Mouse (Mus musculus) hindbrain, embryonic 16.5 days (tissue): ENCODE results near the gene AU022252. TPM values are rescaled to one million over a fixed set of nuclear protein-coding genes. Genes with fewer than 3 reads are reported as not detected.

Experiments used
- ATAC-seq: fragments of 200-750 bp; cut with Nextera tagmentation; 2 replicates; pipeline ENCODE4 v1.8.0; 2017; ENCODE audit warnings: moderate TSS enrichment, moderate library complexity
- H3K27ac ChIP-seq: fragments of 300-500 bp; sonication (generic); 2 replicates; pipeline ENCODE4 v1.5.1; 2014; ENCODE audit warnings: low read depth, mild to moderate bottlenecking, control low read depth, low read length, moderate library complexity
- H3K27me3 ChIP-seq: fragments of 300-500 bp; sonication (generic); replicated peaks from 2 replicates; pipeline ENCODE4 v1.6.1; 2014; ENCODE audit warnings: low read length; ENCODE audit not compliant: control insufficient read depth, insufficient read depth
- H3K36me3 ChIP-seq: fragments of 300-500 bp; sonication (generic); 2 replicates; pipeline ENCODE4 v1.6.1; 2014; ENCODE audit warnings: mild to moderate bottlenecking, low read length, moderate library complexity, mixed read lengths; ENCODE audit not compliant: control insufficient read depth, insufficient read depth
- H3K4me1 ChIP-seq: fragments of 300-500 bp; sonication (generic); 2 replicates; pipeline ENCODE4 v1.6.1; 2014; ENCODE audit warnings: low read depth, low read length; ENCODE audit not compliant: control insufficient read depth, insufficient read depth
- H3K4me2 ChIP-seq: fragments of 300-500 bp; sonication (generic); 2 replicates; pipeline ENCODE4 v1.6.1; 2014; ENCODE audit warnings: mild to moderate bottlenecking, low read length, control low read depth, moderate library complexity
- H3K4me3 ChIP-seq: fragments of 300-500 bp; sonication (generic); 2 replicates; pipeline ENCODE4 v1.5.1; 2014; ENCODE audit warnings: mild to moderate bottlenecking, low read length, control low read depth, moderate library complexity
- H3K9ac ChIP-seq: fragments of 300-500 bp; sonication (generic); 2 replicates; pipeline ENCODE4 v1.6.1; 2014; ENCODE audit warnings: low read depth, mild to moderate bottlenecking, control low read depth, low read length, moderate library complexity
- H3K9me3 ChIP-seq: fragments of 300-500 bp; sonication (generic); 2 replicates; pipeline ENCODE4 v1.6.1; 2014; ENCODE audit warnings: mild to moderate bottlenecking, low read length, moderate library complexity; ENCODE audit not compliant: control insufficient read depth
- WGBS: fragments of 180-500 bp; shearing (Covaris S2); extraction: QIAGEN DNeasy Blood & Tissue Kit; methylation state at CpG from one replicate; pipeline ENCODE4 v1.1.7; 2014; 5-methylcytosine and 5-hydroxymethylcytosine counted together
- polyA plus RNA-seq: library from polyadenylated mRNA; unstranded; fragments of >200 nt; fragmentation: Nextera tagmentation; extraction: Ambion mirVana; gene quantifications from 2 replicates; pipeline ENCODE4 v1.2.1, GENCODE M21; 2015

AU022252 gene
- polyA plus RNA-seq, 1 experiment from 2014 or later = 23.3 TPM

- ATAC-seq = no peak
- Histone ChIP-seq H3K9me3 (no peaks in the 10 kb centered on the region), H3K27me3 (no peaks in the 10 kb centered on the region), H3K27ac (no peak overlapping the region), H3K36me3 (no peaks in the 10 kb centered on the region), H3K4me2 (no peak overlapping the region), H3K9ac (no peak overlapping the region), H3K4me1 (no peaks in the 10 kb centered on the region), H3K4me3 (no peak overlapping the region)
- 92% methylated on average over 9 of the region's 9 CpGs for WGBS
Observed at GRCm38 (mm10) chr4:119181456-119181855, 51.1 kb downstream of the AU022252 start.

GRCm38 (mm10) chr4:119180133-119180707 is 52.3 kb downstream of the AU022252 start:
- H3K4me3 ChIP-seq = no peak overlapping the region
- H3K36me3 ChIP-seq = no peaks in the 10 kb centered on the region
- no peak overlapping the region for H3K27ac ChIP-seq
- no peaks in the 10 kb centered on the region for H3K4me1 ChIP-seq
- no peak overlapping the region for H3K4me2 ChIP-seq
- WGBS = 53% methylated on average over 4 of the region's 4 CpGs
- no peaks in the 10 kb centered on the region for H3K9me3 ChIP-seq
- H3K9ac ChIP-seq = no peak overlapping the region
- H3K27me3 ChIP-seq = no peaks in the 10 kb centered on the region
- ATAC-seq = no peak

- H3K27me3 ChIP-seq = no peaks in the 10 kb centered on the region
- WGBS = 78% methylated on average over 18 of the region's 18 CpGs
- H3K9me3 ChIP-seq = no peaks in the 10 kb centered on the region
- no peak overlapping the region for H3K4me3 ChIP-seq
- H3K36me3 ChIP-seq = no peaks in the 10 kb centered on the region
- H3K4me2 ChIP-seq = no peak overlapping the region
- ATAC-seq = no peak
- peaks cover 5% of the 10 kb centered on the region for H3K4me1 ChIP-seq
- no peak overlapping the region for H3K9ac ChIP-seq
- H3K27ac ChIP-seq = no peak overlapping the region
Observed at GRCm38 (mm10) chr4:119178331-119178730, 54.2 kb downstream of the AU022252 start.

GRCm38 (mm10) chr4:119177702-119178101 is 54.8 kb downstream of the AU022252 start:
- H3K4me3 ChIP-seq = no peak overlapping the region
- peaks cover 11% of the 10 kb centered on the region for H3K4me1 ChIP-seq
- WGBS = 78% methylated on average over 5 of the region's 5 CpGs
- H3K4me2 ChIP-seq = no peak overlapping the region
- H3K27ac ChIP-seq = no peak overlapping the region
- H3K36me3 ChIP-seq = no peaks in the 10 kb centered on the region
- H3K27me3 ChIP-seq = no peaks in the 10 kb centered on the region
- no peak overlapping the region for H3K9ac ChIP-seq
- H3K9me3 ChIP-seq = no peaks in the 10 kb centered on the region
- ATAC-seq = no peak

- peak within 1 kb of the TSS; percentile 62 for H3K4me3 ChIP-seq
- under 1% methylated on average over 40 of the region's 40 CpGs for WGBS
- no peaks in the 10 kb centered on the region for H3K9me3 ChIP-seq
- ATAC-seq = peak; percentile 100
- H3K4me1 ChIP-seq = peaks cover 13% of the 10 kb centered on the region
- peak within 1 kb of the TSS; percentile 83 for H3K9ac ChIP-seq
- no peaks in the 10 kb centered on the region; the same call in 1 of the 2 replicates for H3K36me3 ChIP-seq
- no peaks in the 10 kb centered on the region for H3K27me3 ChIP-seq
- peak within 1 kb of the TSS; percentile 84 for H3K4me2 ChIP-seq
- H3K27ac ChIP-seq = peak within 1 kb of the TSS; percentile 74
Observed at GRCm38 (mm10) chr4:119173851-119174453, 58.6 kb downstream of the AU022252 start, which contains the start of gene Zfp691. TSS of gene Zfp691 (minus strand) at chr4:119174195.

GRCm38 (mm10) chr4:119172919-119173650 is 59.4 kb downstream of the AU022252 start:
- H3K27me3 ChIP-seq = no peaks in the 10 kb centered on the region
- no peak for ATAC-seq
- H3K27ac ChIP-seq = peak overlapping the region; percentile 74
- no peaks in the 10 kb centered on the region for H3K9me3 ChIP-seq
- 38% methylated on average over 18 of the region's 18 CpGs for WGBS
- H3K36me3 ChIP-seq = no peaks in the 10 kb centered on the region; the same call in 1 of the 2 replicates
- H3K9ac ChIP-seq = peak overlapping the region; percentile 83
- H3K4me3 ChIP-seq = peak overlapping the region; percentile 62
- peak overlapping the region; percentile 84 for H3K4me2 ChIP-seq
- H3K4me1 ChIP-seq = peaks cover 13% of the 10 kb centered on the region

GRCm38 (mm10) chr4:119167663-119168062 is 64.8 kb downstream of the AU022252 start:
- ATAC-seq = peak; percentile 53; the same call in 1 of the 2 replicates
- H3K4me1 ChIP-seq = peaks cover 2% of the 10 kb centered on the region
- H3K4me3 ChIP-seq = no peak overlapping the region
- H3K4me2 ChIP-seq = no peak overlapping the region
- H3K27me3 ChIP-seq = no peaks in the 10 kb centered on the region
- H3K9ac ChIP-seq = no peak overlapping the region
- H3K36me3 ChIP-seq = no peaks in the 10 kb centered on the region; the same call in 1 of the 2 replicates
- 2% methylated on average over 4 of the region's 4 CpGs for WGBS
- no peak overlapping the region for H3K27ac ChIP-seq
- H3K9me3 ChIP-seq = no peaks in the 10 kb centered on the region

- no peak overlapping the region for H3K27ac ChIP-seq
- WGBS = 92% methylated on average over 4 of the region's 4 CpGs
- H3K4me2 ChIP-seq = no peak overlapping the region
- H3K27me3 ChIP-seq = no peaks in the 10 kb centered on the region
- no peaks in the 10 kb centered on the region for H3K4me1 ChIP-seq
- H3K36me3 ChIP-seq = no peaks in the 10 kb centered on the region; the same call in 1 of the 2 replicates
- ATAC-seq = no peak
- H3K9ac ChIP-seq = no peak overlapping the region
- H3K4me3 ChIP-seq = no peak overlapping the region
- H3K9me3 ChIP-seq = no peaks in the 10 kb centered on the region
Observed at GRCm38 (mm10) chr4:119167068-119167467, 65.4 kb downstream of the AU022252 start.

GRCm38 (mm10) chr4:119165916-119166315 is 66.6 kb downstream of the AU022252 start:
- ATAC-seq = no peak
- H3K4me1 ChIP-seq = no peaks in the 10 kb centered on the region
- H3K9ac ChIP-seq = no peak overlapping the region
- WGBS = 86% methylated on average over 7 of the region's 7 CpGs
- H3K27me3 ChIP-seq = no peaks in the 10 kb centered on the region
- H3K4me2 ChIP-seq = no peak overlapping the region
- no peaks in the 10 kb centered on the region for H3K9me3 ChIP-seq
- H3K4me3 ChIP-seq = no peak overlapping the region
- no peak overlapping the region for H3K27ac ChIP-seq
- no peaks in the 10 kb centered on the region; the same call in 1 of the 2 replicates for H3K36me3 ChIP-seq
